Mouse (Mus musculus) lung, adult 2 months (tissue): ENCODE measurements around the gene Trim61. TPM values are rescaled to one million over a fixed set of nuclear protein-coding genes. Genes with fewer than 3 reads are reported as not detected.

Source experiments
- DNase-seq: peaks from one replicate; pipeline ENCODE4 v3.0.0; 2022
- H3K4me1 ChIP-seq: fragments of 200-500 bp; 2 replicates; pipeline ENCODE4 v1.6.1; 2011; ENCODE audit warnings: low read length; ENCODE audit not compliant: control insufficient read depth, insufficient read depth
- H3K4me3 ChIP-seq: fragments of 200-500 bp; replicated peaks from 2 replicates; pipeline ENCODE3; 2011; ENCODE audit warnings: low read depth, mild to moderate bottlenecking, control low read depth, low read length; ENCODE audit errors: extremely low read depth
- CTCF ChIP-seq: fragments of 200-500 bp; IDR thresholded peaks from 2 replicates; pipeline ENCODE4 v1.5.1; 2011; ENCODE audit warnings: mild to moderate bottlenecking, low read length, control low read depth; ENCODE audit not compliant: insufficient read depth
- POLR2A ChIP-seq: fragments of 200-500 bp; IDR thresholded peaks from 2 replicates; pipeline ENCODE4 v1.6.1; 2011; ENCODE audit warnings: low read depth, mild to moderate bottlenecking, control low read depth, low read length, borderline replicate concordance; ENCODE audit errors: extremely low read depth
- WGBS: fragments of 180-500 bp; shearing (Covaris S2); methylation state at CpG from one replicate; pipeline ENCODE4 v1.1.7; 2018; 5-methylcytosine and 5-hydroxymethylcytosine counted together
- polyA plus RNA-seq: library from polyadenylated mRNA; depleted of rRNA; stranded (reverse); fragments of >200 nt; gene quantifications from 2 replicates; pipeline ENCODE4 v1.2.3, GENCODE M21; 2012; rRNA removed

Trim61 gene
- polyA plus RNA-seq, 1 experiment = not detected

GRCm38 (mm10) chr8:64998806-64999365 is 19.4 kb downstream of the Trim61 start:
- WGBS = 81% methylated on average over 4 of the region's 4 CpGs
- H3K4me1 ChIP-seq = no peaks in the 10 kb centered on the region
- TF ChIP-seq POLR2A (no peak), CTCF (no peak)
- no peak overlapping the region for H3K4me3 ChIP-seq
- no peak for DNase-seq

DNA sequence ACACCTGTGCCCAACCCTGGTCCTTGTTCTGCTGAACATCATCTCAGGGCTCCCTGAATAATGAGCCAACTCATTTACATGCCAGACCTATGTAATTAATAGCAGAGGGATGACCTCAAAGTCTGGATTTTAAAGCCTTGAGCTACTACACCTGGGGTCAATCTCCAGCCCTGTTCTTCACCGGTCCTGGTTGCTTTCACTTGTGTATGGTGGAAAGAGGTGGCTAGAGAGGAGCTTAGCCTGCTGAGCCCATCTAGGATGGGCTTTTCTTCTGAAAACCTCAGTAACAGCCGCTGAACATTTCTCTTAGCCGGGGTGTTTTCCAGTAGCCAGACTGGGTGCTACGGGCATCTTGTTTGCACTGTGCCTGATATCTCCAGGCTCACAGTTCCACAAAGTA is 30.6 kb downstream of the Trim61 start, which contains the start of gene Trim75:
TSS of gene Trim75 (minus strand) at position 101 of the 400 bp plus-strand sequence.
- Histone ChIP-seq H3K4me3 (no peak within 1 kb of the TSS), H3K4me1 (no peaks in the 10 kb centered on the region)
- TF ChIP-seq CTCF (no peak), POLR2A (no peak)
- DNase-seq = no peak
- 83% methylated on average over 4 of the region's 4 CpGs for WGBS

- no peaks in the 10 kb centered on the region for H3K4me1 ChIP-seq
- no peak for DNase-seq
- WGBS = 56% methylated on average over 20 of the region's 20 CpGs
- H3K4me3 ChIP-seq = no peak overlapping the region
- no peak for TF ChIP-seq CTCF
- no peak for TF ChIP-seq POLR2A
Observed at GRCm38 (mm10) chr8:64983150-64983897, 35.0 kb downstream of the Trim61 start.

Other genes starting within 250 kb of the Trim61 start
- gene Klhl2, start 168.5 kb downstream of the Trim61 start, polyA plus RNA-seq = 11.7 and 13.7 TPM in 2 replicates
- gene Tmem192, start 71.3 kb downstream of the Trim61 start, polyA plus RNA-seq = 31.7 and 45.1 TPM in 2 replicates
- gene Trim75, start 30.7 kb downstream of the Trim61 start, polyA plus RNA-seq = not detected in 2 replicates
- not detected in 2 replicates for gene Trim60, start 61 bp upstream of the Trim61 start, polyA plus RNA-seq
- not detected in 2 replicates for gene Apela, start 18.8 kb upstream of the Trim61 start, polyA plus RNA-seq
- gene Gm10663, start 56.5 kb upstream of the Trim61 start, polyA plus RNA-seq = not detected in 2 replicates
- gene BC030870, start 111.0 kb upstream of the Trim61 start, polyA plus RNA-seq = 0.37 and 0.70 TPM in 2 replicates